Mouse (Mus musculus) midbrain, postnatal 0 days (tissue): ENCODE data around the gene Ppfibp2. TPM values are rescaled to one million over a fixed set of nuclear protein-coding genes. Genes with fewer than 3 reads are reported as not detected.

ENCODE experiments used
- ATAC-seq: fragments of 200-750 bp; cut with Nextera tagmentation; 2 replicates; pipeline ENCODE4 v1.8.0; 2017; ENCODE audit warnings: moderate number of reproducible peaks, mild to moderate bottlenecking, moderate TSS enrichment, moderate library complexity; ENCODE audit not compliant: low FRiP score
- DNase-seq: peaks from one replicate; pipeline ENCODE4 v3.0.0-alpha.2; 2015; ENCODE audit warnings: low spot score
- H3K27ac ChIP-seq: fragments of 300-500 bp; sonication (generic); 2 replicates; pipeline ENCODE4 v1.5.1; 2014; ENCODE audit warnings: low read depth, mild to moderate bottlenecking, low read length, mixed read lengths
- H3K27me3 ChIP-seq: fragments of 300-500 bp; sonication (generic); 2 replicates; pipeline ENCODE4 v1.6.1; 2014; ENCODE audit warnings: low read length, control low read depth, mixed read lengths; ENCODE audit not compliant: insufficient read depth
- H3K36me3 ChIP-seq: fragments of 300-500 bp; sonication (generic); 2 replicates; pipeline ENCODE4 v1.6.1; 2014; ENCODE audit warnings: low read length, control low read depth, mixed read lengths; ENCODE audit not compliant: insufficient read depth
- H3K4me1 ChIP-seq: fragments of 300-500 bp; sonication (generic); 2 replicates; pipeline ENCODE4 v1.6.1; 2014; ENCODE audit warnings: mild to moderate bottlenecking, control low read depth, antibody characterized with exemption, low read length, mixed read lengths; ENCODE audit not compliant: insufficient read depth
- H3K4me2 ChIP-seq: fragments of 300-500 bp; sonication (generic); 2 replicates; pipeline ENCODE4 v1.6.1; 2014; ENCODE audit warnings: low read depth, mild to moderate bottlenecking, low read length, mixed read lengths; ENCODE audit not compliant: poor library complexity, severe bottlenecking
- H3K4me3 ChIP-seq: fragments of 300-500 bp; sonication (generic); 2 replicates; pipeline ENCODE4 v1.5.1; 2014; ENCODE audit warnings: low read depth, mild to moderate bottlenecking, low read length, moderate library complexity
- H3K9ac ChIP-seq: fragments of 300-500 bp; sonication (generic); replicated peaks from 2 replicates; pipeline ENCODE4 v1.6.1; 2014; ENCODE audit warnings: mild to moderate bottlenecking, low read length, moderate library complexity, mixed read lengths; ENCODE audit not compliant: poor library complexity, severe bottlenecking
- H3K9me3 ChIP-seq: fragments of 300-500 bp; sonication (generic); 2 replicates; pipeline ENCODE4 v1.6.1; 2016; ENCODE audit warnings: low read length, control low read depth
- CTCF ChIP-seq: IDR thresholded peaks from 2 replicates; pipeline ENCODE4 v1.5.1; 2016; ENCODE audit warnings: antibody characterized with exemption, mild to moderate bottlenecking
- WGBS: fragments of 180-500 bp; shearing (Covaris S2); extraction: QIAGEN DNeasy Blood & Tissue Kit; methylation state at CpG from one replicate; pipeline ENCODE4 v1.1.7; 2014; 5-methylcytosine and 5-hydroxymethylcytosine counted together
- polyA plus RNA-seq: library from polyadenylated mRNA; unstranded; fragments of >200 nt; fragmentation: Nextera tagmentation; extraction: Ambion mirVana; gene quantifications from 2 replicates; pipeline ENCODE4 v1.2.1, GENCODE M21; 2015
- total RNA-seq: library from RNA; depleted of rRNA; stranded (reverse); fragments of >200 nt; gene quantifications from 2 replicates; pipeline ENCODE4 v1.2.3, GENCODE M21; 2014

Ppfibp2 gene
- total and polyA plus RNA-seq, 2 experiments from 2014 or later: 1.2 to 2.6 TPM

GRCm38 (mm10) chr7:107592641-107593040 lies 2.4 kb upstream of the Ppfibp2 start:
- H3K4me3 ChIP-seq: no peak overlapping the region
- H3K4me1 ChIP-seq: no peaks in the 10 kb centered on the region
- H3K27ac ChIP-seq: no peak overlapping the region
- no peak overlapping the region for H3K4me2 ChIP-seq
- H3K27me3 ChIP-seq: no peaks in the 10 kb centered on the region
- H3K9ac ChIP-seq: no peak overlapping the region
- H3K36me3 ChIP-seq: no peaks in the 10 kb centered on the region
- H3K9me3 ChIP-seq: no peaks in the 10 kb centered on the region
- no peak for TF ChIP-seq CTCF
- 34% methylated on average over 2 of the region's 2 CpGs for WGBS
- no peak for ATAC-seq
- DNase-seq: peak; percentile 63

- H3K27me3 ChIP-seq: no peaks in the 10 kb centered on the region
- H3K36me3 ChIP-seq: no peaks in the 10 kb centered on the region
- peak overlapping the region; percentile 63; the same call in 1 of the 2 replicates for H3K4me3 ChIP-seq
- H3K9me3 ChIP-seq: no peaks in the 10 kb centered on the region
- 32% methylated on average over 7 of the region's 7 CpGs for WGBS
- peak overlapping the region; percentile 87 for H3K4me2 ChIP-seq
- no peak for TF ChIP-seq CTCF
- ATAC-seq (no peak), DNase-seq (no peak)
- no peaks in the 10 kb centered on the region for H3K4me1 ChIP-seq
- no peak overlapping the region for H3K27ac ChIP-seq
- no peak overlapping the region for H3K9ac ChIP-seq
Measured at GRCm38 (mm10) chr7:107593904-107594303, 1.1 kb upstream of the Ppfibp2 start.

DNA sequence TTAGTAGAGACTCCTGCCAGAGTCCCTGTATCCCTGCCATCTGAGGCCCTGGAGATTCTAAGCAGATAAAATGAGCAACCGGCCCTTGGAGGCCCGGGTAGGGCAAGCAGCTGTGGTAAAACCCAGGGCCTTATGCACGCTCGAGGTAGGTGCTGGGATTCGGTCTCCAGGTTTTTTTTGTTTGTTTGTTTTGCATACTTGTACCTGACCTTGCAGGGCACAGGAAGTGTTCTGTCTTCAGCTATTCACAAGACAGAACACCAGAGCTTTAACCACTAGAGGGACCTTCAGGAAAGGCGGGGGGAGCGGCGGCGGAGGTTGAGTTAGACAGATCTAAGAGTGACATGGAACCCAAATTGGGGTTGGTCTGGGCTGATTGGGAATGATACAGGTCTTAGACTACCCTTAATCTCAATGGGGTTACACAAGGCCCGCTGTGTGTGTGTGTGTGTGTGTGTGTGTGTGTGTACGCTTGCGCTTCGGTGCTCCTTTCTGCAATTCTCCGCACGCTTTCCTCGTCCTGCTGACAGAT lies 616 bp upstream of the Ppfibp2 start:
- peak; percentile 71 for ATAC-seq
- no peaks in the 10 kb centered on the region for H3K4me1 ChIP-seq
- peak overlapping the region; percentile 87 for H3K4me2 ChIP-seq
- peak; percentile 58 for DNase-seq
- H3K4me3 ChIP-seq: peak overlapping the region; percentile 63
- WGBS: 1% methylated on average over 16 of the region's 16 CpGs
- no peak overlapping the region for H3K27ac ChIP-seq
- H3K9ac ChIP-seq: peak overlapping the region; percentile 47
- H3K9me3 ChIP-seq: no peaks in the 10 kb centered on the region
- H3K27me3 ChIP-seq: no peaks in the 10 kb centered on the region
- no peaks in the 10 kb centered on the region for H3K36me3 ChIP-seq
- TF ChIP-seq CTCF: peak; percentile 81

DNA sequence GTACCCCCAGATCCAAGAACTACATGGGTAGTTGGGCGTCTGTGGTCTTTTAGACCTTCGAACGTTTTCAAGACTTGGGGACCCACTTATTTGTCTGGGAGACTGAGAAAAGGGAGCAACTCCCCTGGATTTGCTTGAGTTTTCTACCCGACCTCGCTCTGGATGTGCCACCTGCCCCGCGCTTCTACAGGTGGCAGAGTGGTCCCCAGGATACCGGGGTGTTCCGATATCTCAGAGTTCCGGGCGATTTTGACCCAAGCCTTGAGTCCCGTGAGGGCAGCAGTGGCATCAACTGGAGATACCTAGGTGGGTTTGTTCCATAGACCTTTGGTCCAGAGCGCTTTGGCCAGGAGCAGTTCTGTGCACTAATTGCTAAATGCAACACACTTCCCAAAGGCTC lies 419 bp downstream of the Ppfibp2 start:
- Histone ChIP-seq H3K9ac (peak overlapping the region; percentile 47; the same call in 1 of the 2 replicates), H3K27ac (no peak overlapping the region), H3K27me3 (no peaks in the 10 kb centered on the region), H3K4me1 (no peaks in the 10 kb centered on the region), H3K4me3 (peak overlapping the region; percentile 63), H3K4me2 (peak overlapping the region; percentile 87), H3K36me3 (no peaks in the 10 kb centered on the region), H3K9me3 (no peaks in the 10 kb centered on the region)
- ATAC-seq (no peak), DNase-seq (no peak)
- 16% methylated on average over 13 of the region's 13 CpGs for WGBS
- no peak for TF ChIP-seq CTCF

GRCm38 (mm10) chr7:107596753-107597152 lies 1.7 kb downstream of the Ppfibp2 start:
- no peak overlapping the region for H3K4me3 ChIP-seq
- H3K9me3 ChIP-seq: no peaks in the 10 kb centered on the region
- H3K27ac ChIP-seq: no peak overlapping the region
- H3K4me2 ChIP-seq: no peak overlapping the region
- no peaks in the 10 kb centered on the region for H3K27me3 ChIP-seq
- no peaks in the 10 kb centered on the region for H3K4me1 ChIP-seq
- H3K36me3 ChIP-seq: no peaks in the 10 kb centered on the region
- no peak for DNase-seq
- no peak overlapping the region for H3K9ac ChIP-seq
- TF ChIP-seq CTCF: no peak
- no peak for ATAC-seq

DNA sequence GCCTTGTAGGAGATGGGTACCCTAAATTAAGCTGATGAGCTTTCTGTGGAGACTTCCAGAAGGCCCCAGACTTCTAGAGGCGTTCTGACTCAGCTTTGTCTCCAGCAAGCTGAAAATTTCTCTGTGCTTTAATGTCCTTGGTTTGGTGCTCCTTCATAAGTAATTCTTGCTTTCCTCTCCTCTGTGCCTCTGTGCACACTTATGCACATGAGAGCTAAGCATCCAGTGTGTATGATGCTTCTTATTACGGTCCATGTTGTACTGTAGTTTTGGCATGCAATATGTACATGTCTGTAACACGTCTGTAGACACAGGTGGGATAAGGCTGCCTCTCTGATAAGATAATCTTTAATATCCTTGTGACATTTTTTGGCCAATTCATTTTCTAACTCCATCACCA lies 2.9 kb downstream of the Ppfibp2 start:
- Histone ChIP-seq H3K4me3 (no peak overlapping the region), H3K4me2 (no peak overlapping the region), H3K27ac (no peak overlapping the region), H3K4me1 (no peaks in the 10 kb centered on the region), H3K27me3 (no peaks in the 10 kb centered on the region), H3K9ac (no peak overlapping the region), H3K36me3 (no peaks in the 10 kb centered on the region), H3K9me3 (no peaks in the 10 kb centered on the region)
- no peak for ATAC-seq
- DNase-seq: no peak
- no peak for TF ChIP-seq CTCF
- WGBS: 87% methylated on average over 3 of the region's 3 CpGs
